Mouse (Mus musculus): ENCODE measurements around the gene Dmrtb1. TPM values are rescaled to one million over a fixed set of nuclear protein-coding genes. Genes with fewer than 3 reads are reported as not detected.

Gene Dmrtb1
- polyA plus RNA-seq (2012; rRNA removed): not detected in 2 replicates

DNA sequence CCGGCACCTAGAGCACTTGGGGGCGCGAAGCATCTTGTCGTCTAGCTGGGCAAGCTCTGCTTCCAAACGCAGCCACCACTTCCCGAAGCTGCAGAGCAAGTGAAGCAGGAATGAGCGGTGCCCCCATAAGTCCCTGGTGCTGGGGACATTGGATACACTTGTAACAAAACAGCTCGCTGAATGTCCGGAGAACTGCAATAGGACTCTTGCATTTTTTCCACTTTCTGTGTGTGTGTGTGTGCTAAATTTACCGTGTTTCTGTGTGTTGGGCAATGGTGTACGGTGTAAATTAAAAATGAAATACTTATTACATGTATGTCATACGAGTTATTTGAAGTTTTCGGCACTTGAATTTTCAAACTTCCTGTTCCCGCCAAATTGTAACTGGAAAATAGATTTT, at the start of gene Dmrtb1:
TSS of gene Dmrtb1 (minus strand) at position 101 of the 400 bp plus-strand sequence.
- H3K27ac ChIP-seq (ENCODE audit: insufficient read depth, low read depth, low read length): no peak within 1 kb of the TSS
- no peaks in the 10 kb centered on the region for H3K36me3 ChIP-seq (ENCODE audit: control insufficient read depth, insufficient read depth, low read length)
- WGBS: 90% methylated on average over 14 of the region's 14 CpGs
- no peak for TF ChIP-seq CTCF (IDR thresholded peaks at IDR 0.05; ENCODE audit: extremely low read depth, insufficient read length, insufficient replicate concordance, low read depth, low read length)
- TF ChIP-seq POLR2A (IDR thresholded peaks at IDR 0.05; ENCODE audit: low read depth, low read length): no peak
- no peaks in the 10 kb centered on the region for H3K4me1 ChIP-seq (ENCODE audit: control insufficient read depth, insufficient read depth, insufficient read length, low read length)
- no peak within 1 kb of the TSS for H3K4me3 ChIP-seq (ENCODE audit: low read depth, low read length)
- H3K27me3 ChIP-seq (ENCODE audit: control insufficient read depth, insufficient read depth, low read length): peaks cover 6% of the 10 kb centered on the region

DNA sequence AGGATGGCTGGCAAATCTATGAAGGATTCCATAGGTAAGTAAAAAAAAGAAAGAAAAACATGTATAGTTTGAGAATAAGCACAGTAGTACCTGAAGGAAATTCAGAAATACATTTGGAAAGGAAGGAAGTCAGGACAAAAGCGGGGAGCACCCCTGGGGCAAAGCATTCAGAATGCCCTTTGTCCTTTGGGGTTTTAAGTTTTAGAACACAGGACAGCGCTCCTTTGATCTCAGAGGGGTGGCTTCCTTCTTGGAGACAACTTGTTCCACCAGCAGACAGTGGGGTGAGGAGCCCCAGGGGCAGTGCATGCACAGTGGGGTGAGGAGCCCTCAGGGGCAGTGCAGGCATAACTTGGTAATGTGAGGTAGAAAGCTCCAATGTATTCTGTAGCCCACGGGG, 49.6 kb upstream of the Dmrtb1 start:
- no peaks in the 10 kb centered on the region for H3K4me1 ChIP-seq (ENCODE audit: control insufficient read depth, insufficient read depth, insufficient read length, low read length)
- H3K27me3 ChIP-seq (ENCODE audit: control insufficient read depth, insufficient read depth, low read length): no peaks in the 10 kb centered on the region
- H3K27ac ChIP-seq (ENCODE audit: insufficient read depth, low read depth, low read length): no peak overlapping the region
- no peak overlapping the region for H3K4me3 ChIP-seq (ENCODE audit: low read depth, low read length)
- TF ChIP-seq POLR2A (IDR thresholded peaks at IDR 0.05; ENCODE audit: low read depth, low read length): no peak
- no peak for TF ChIP-seq CTCF (IDR thresholded peaks at IDR 0.05; ENCODE audit: extremely low read depth, insufficient read length, insufficient replicate concordance, low read depth, low read length)
- WGBS: 50% methylated on average over 3 of the region's 3 CpGs
- no peaks in the 10 kb centered on the region for H3K36me3 ChIP-seq (ENCODE audit: control insufficient read depth, insufficient read depth, low read length)

DNA sequence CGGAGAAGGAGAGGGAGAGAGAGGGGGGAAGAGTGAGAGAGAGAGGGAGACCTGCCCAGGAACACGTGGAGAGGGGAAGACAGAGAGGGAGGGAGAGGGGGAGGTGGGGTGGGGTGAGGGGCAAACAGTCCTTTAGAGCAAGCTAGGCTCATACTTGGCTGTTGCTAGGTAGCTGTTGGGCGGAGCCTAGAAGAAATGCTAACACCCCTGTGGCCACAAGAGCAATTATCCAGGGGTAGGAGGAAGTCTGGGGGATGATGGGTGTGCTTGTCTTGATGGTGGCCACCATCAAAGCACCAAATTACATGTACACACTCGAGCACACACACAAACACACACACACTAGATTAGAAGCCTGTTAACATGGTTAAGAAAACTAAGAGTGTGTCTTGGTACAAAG, 48.6 kb upstream of the Dmrtb1 start:
- Histone ChIP-seq H3K4me3 (ENCODE audit: low read depth, low read length) (no peak overlapping the region), H3K4me1 (ENCODE audit: control insufficient read depth, insufficient read depth, insufficient read length, low read length) (no peaks in the 10 kb centered on the region), H3K36me3 (ENCODE audit: control insufficient read depth, insufficient read depth, low read length) (no peaks in the 10 kb centered on the region), H3K27me3 (ENCODE audit: control insufficient read depth, insufficient read depth, low read length) (no peaks in the 10 kb centered on the region; the same call in 1 of the 2 replicates), H3K27ac (ENCODE audit: insufficient read depth, low read depth, low read length) (no peak overlapping the region)
- TF ChIP-seq POLR2A (IDR thresholded peaks at IDR 0.05; ENCODE audit: low read depth, low read length) (no peak), CTCF (IDR thresholded peaks at IDR 0.05; ENCODE audit: extremely low read depth, insufficient read length, insufficient replicate concordance, low read depth, low read length) (no peak)
- 27% methylated on average over 4 of the region's 4 CpGs for WGBS

DNA sequence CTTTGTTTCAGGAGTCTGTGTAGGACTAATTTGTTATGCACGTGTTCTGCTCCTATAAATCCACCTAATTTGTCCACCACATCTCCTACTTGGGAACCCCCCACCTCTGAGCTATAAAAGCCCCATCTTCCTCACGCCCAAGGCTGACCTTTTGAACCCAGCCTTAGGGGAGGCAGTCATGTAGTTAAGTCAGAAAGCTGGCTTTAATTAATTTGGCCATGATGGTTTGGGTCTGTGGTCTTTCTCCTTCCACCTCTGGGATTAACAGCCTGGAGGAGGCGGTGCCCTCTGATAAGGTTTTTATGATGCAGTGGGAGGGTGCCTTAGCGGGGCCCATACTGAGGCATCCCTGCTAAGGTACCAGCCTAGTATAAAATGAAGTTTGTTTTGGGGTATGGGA, 48.2 kb upstream of the Dmrtb1 start:
- TF ChIP-seq CTCF (IDR thresholded peaks at IDR 0.05; ENCODE audit: extremely low read depth, insufficient read length, insufficient replicate concordance, low read depth, low read length) (no peak), POLR2A (IDR thresholded peaks at IDR 0.05; ENCODE audit: low read depth, low read length) (no peak)
- H3K27ac ChIP-seq (ENCODE audit: insufficient read depth, low read depth, low read length): no peak overlapping the region
- no peaks in the 10 kb centered on the region; the same call in 1 of the 2 replicates for H3K27me3 ChIP-seq (ENCODE audit: control insufficient read depth, insufficient read depth, low read length)
- 23% methylated on average over 4 of the region's 4 CpGs for WGBS
- no peaks in the 10 kb centered on the region for H3K36me3 ChIP-seq (ENCODE audit: control insufficient read depth, insufficient read depth, low read length)
- no peaks in the 10 kb centered on the region for H3K4me1 ChIP-seq (ENCODE audit: control insufficient read depth, insufficient read depth, insufficient read length, low read length)
- no peak overlapping the region for H3K4me3 ChIP-seq (ENCODE audit: low read depth, low read length)

DNA sequence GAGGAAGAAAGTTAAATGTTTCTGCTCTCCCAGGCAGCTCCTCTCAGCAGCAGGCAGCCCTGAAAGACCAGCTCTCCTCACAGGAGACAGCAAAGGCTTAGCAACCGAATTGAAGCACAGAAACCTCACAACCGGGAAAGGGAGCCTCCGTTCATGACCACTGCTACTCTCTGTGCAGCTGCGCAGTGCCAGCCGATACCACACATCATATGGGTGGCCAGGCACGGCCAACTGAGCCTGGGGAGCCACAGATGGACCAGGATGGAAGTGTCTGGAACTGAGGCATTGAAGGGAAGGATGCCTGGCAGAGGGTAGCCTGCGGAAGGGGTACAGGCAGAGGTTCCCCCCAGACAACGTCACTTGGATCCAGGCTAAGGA, 47.0 kb upstream of the Dmrtb1 start:
- TF ChIP-seq CTCF (IDR thresholded peaks at IDR 0.05; ENCODE audit: extremely low read depth, insufficient read length, insufficient replicate concordance, low read depth, low read length) (no peak), POLR2A (IDR thresholded peaks at IDR 0.05; ENCODE audit: low read depth, low read length) (no peak)
- Histone ChIP-seq H3K36me3 (ENCODE audit: control insufficient read depth, insufficient read depth, low read length) (no peaks in the 10 kb centered on the region), H3K4me1 (ENCODE audit: control insufficient read depth, insufficient read depth, insufficient read length, low read length) (no peaks in the 10 kb centered on the region), H3K27me3 (ENCODE audit: control insufficient read depth, insufficient read depth, low read length) (no peaks in the 10 kb centered on the region; the same call in 1 of the 2 replicates), H3K4me3 (ENCODE audit: low read depth, low read length) (no peak overlapping the region), H3K27ac (ENCODE audit: insufficient read depth, low read depth, low read length) (no peak overlapping the region)
- 75% methylated on average over 8 of the region's 8 CpGs for WGBS

DNA sequence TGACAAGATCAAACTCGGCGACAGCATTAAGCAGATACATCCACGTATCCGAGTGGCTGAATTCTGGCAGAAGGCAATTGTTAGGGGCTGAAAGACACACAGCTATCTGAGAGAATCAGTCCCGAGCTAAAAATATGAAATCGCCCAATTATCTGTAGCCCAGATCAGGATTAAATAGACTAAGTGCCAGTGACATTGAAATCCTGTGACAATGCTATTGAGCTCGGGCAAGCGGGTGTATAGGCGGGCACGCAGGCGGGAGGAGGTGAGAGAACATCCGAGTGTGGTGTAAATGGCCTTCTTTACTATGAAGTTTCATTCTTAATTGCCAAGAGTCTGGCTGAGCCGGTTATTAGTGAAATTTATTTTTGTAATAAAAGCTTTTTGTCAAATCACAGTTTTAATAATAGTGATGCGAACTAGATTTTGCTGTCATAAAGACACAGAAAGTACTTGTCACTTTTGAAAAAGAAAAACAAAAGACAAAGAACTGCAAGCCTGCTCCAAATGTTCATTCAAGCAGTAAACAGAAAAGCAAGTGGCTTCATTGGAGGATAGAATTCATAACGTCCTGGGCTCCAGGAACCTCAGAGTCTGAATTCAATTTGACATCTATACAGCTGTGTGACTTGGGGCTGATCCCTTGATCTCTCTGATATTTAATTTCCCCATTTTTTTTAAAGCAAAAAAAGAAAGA, 46.5 kb upstream of the Dmrtb1 start:
- Histone ChIP-seq H3K4me3 (ENCODE audit: low read depth, low read length) (no peak overlapping the region), H3K27ac (ENCODE audit: insufficient read depth, low read depth, low read length) (no peak overlapping the region), H3K27me3 (ENCODE audit: control insufficient read depth, insufficient read depth, low read length) (no peaks in the 10 kb centered on the region; the same call in 1 of the 2 replicates), H3K36me3 (ENCODE audit: control insufficient read depth, insufficient read depth, low read length) (no peaks in the 10 kb centered on the region), H3K4me1 (ENCODE audit: control insufficient read depth, insufficient read depth, insufficient read length, low read length) (no peaks in the 10 kb centered on the region)
- TF ChIP-seq CTCF (IDR thresholded peaks at IDR 0.05; ENCODE audit: extremely low read depth, insufficient read length, insufficient replicate concordance, low read depth, low read length) (no peak), POLR2A (IDR thresholded peaks at IDR 0.05; ENCODE audit: low read depth, low read length) (no peak)
- WGBS: 81% methylated on average over 15 of the region's 15 CpGs

DNA sequence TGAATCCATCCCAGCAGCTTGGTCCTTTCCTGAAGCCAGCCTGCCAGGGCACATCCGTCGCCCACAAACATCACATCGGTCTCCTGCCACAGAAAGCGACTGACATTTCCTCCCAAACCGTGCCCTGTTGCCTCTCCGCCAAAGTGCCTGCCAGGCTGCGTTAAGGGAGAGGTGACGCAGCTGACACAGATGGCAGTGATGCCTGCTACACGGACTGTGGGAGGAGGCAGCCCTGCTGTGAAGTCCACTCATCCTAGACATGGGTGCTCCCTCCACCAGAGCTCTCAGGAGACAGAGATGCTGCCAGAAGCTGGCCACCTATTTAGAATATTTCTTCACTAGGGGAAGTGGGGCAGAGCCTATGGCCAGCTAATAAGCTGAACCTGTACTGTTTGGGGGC, 41.4 kb upstream of the Dmrtb1 start:
- H3K27me3 ChIP-seq (ENCODE audit: control insufficient read depth, insufficient read depth, low read length): no peaks in the 10 kb centered on the region; the same call in 1 of the 2 replicates
- 74% methylated on average over 9 of the region's 9 CpGs for WGBS
- no peaks in the 10 kb centered on the region for H3K4me1 ChIP-seq (ENCODE audit: control insufficient read depth, insufficient read depth, insufficient read length, low read length)

More for the DNA sequence above, 41.4 kb upstream of the Dmrtb1 start:
- no peak overlapping the region for H3K27ac ChIP-seq (ENCODE audit: insufficient read depth, low read depth, low read length)
- H3K4me3 ChIP-seq (ENCODE audit: low read depth, low read length): no peak overlapping the region
- H3K36me3 ChIP-seq (ENCODE audit: control insufficient read depth, insufficient read depth, low read length): no peaks in the 10 kb centered on the region
- TF ChIP-seq CTCF (IDR thresholded peaks at IDR 0.05; ENCODE audit: extremely low read depth, insufficient read length, insufficient replicate concordance, low read depth, low read length) (no peak), POLR2A (IDR thresholded peaks at IDR 0.05; ENCODE audit: low read depth, low read length) (no peak)

Data from small intestine, adult 2 months (tissue).